Mouse (Mus musculus): ENCODE measurements around the gene Hhat. TPM values are rescaled to one million over a fixed set of nuclear protein-coding genes. Genes with fewer than 3 reads are reported as not detected.

Hhat gene
- total and polyA plus RNA-seq, 3 experiments = 0.39 to 1.0 TPM; not detected in 1

- H3K9ac ChIP-seq (ENCODE audit: control insufficient read depth, low read depth, low read length, poor library complexity, severe bottlenecking) = no peak overlapping the region
- H3K27me3 ChIP-seq (ENCODE audit: control insufficient read depth in 1 of 2, insufficient read depth in 2 of 2, low read length in 2 of 2) = peaks cover 0 to 5% of the 10 kb centered on the region in 2 experiments; a peak in 2 of 4 replicates
- no peaks in the 10 kb centered on the region for H3K4me1 ChIP-seq (ENCODE audit: control insufficient read depth in 1 of 2, insufficient read depth in 2 of 2, low read length in 2 of 2)
- H3K79me2 ChIP-seq (ENCODE audit: control insufficient read depth, insufficient read depth, low read length, poor library complexity) = no peaks in the 10 kb centered on the region
- no peak for DNase-seq (ENCODE audit: low read depth, low spot score)
- H3K27ac ChIP-seq (ENCODE audit: control insufficient read depth, low read depth, low read length) = no peak overlapping the region
- no peaks in the 10 kb centered on the region for H3K9me3 ChIP-seq (replicated peaks; ENCODE audit: insufficient read depth, low read length)
- H3K36me3 ChIP-seq (ENCODE audit: control insufficient read depth in 1 of 2, insufficient read depth in 2 of 2, low read length in 2 of 2) = no peaks in the 10 kb centered on the region
- no peak overlapping the region for H3K4me3 ChIP-seq (ENCODE audit: control insufficient read depth in 1 of 2, insufficient read depth in 1 of 2, low read depth in 2 of 2, low read length in 2 of 2)
- no peak for TF ChIP-seq ELF1 (IDR thresholded peaks at IDR 0.05; ENCODE audit: low read depth, low read length)
- TF ChIP-seq CHD2 (IDR thresholded peaks at IDR 0.05; ENCODE audit: low read length) = no peak
- no peak for TF ChIP-seq NELFE (IDR thresholded peaks at IDR 0.05; ENCODE audit: low read depth, low read length)
- TF ChIP-seq KAT2A (conservative IDR thresholded peaks at IDR 0.05; ENCODE audit: low read depth, low read length) = no peak
- no peak for TF ChIP-seq SIN3A (IDR thresholded peaks at IDR 0.05; ENCODE audit: low read length)
- TF ChIP-seq TCF12 (IDR thresholded peaks at IDR 0.05; ENCODE audit: low read depth, low read length) = no peak
- TF ChIP-seq NRF1 (IDR thresholded peaks at IDR 0.05; ENCODE audit: insufficient read depth, low read depth, low read length, poor library complexity, severe bottlenecking) = no peak
- no peak for TF ChIP-seq USF1 (IDR thresholded peaks at IDR 0.05; ENCODE audit: low read depth, low read length)
- TF ChIP-seq ETS1 (IDR thresholded peaks at IDR 0.05; ENCODE audit: low read depth, low read length) = no peak
- no peak for TF ChIP-seq RCOR1 (IDR thresholded peaks at IDR 0.05; ENCODE audit: low read depth, low read length)
- TF ChIP-seq BHLHE40 (IDR thresholded peaks at IDR 0.05; ENCODE audit: borderline replicate concordance, low read depth, low read length) = no peak
- no peak for TF ChIP-seq RAD21 (IDR thresholded peaks at IDR 0.05; ENCODE audit: low read depth, low read length)
- no peak for TF ChIP-seq MAZ (IDR thresholded peaks at IDR 0.05; ENCODE audit: low read depth, low read length)
- TF ChIP-seq MAFK (IDR thresholded peaks at IDR 0.05; ENCODE audit: borderline replicate concordance, low read depth, low read length) = no peak
- TF ChIP-seq USF2 (IDR thresholded peaks at IDR 0.05; ENCODE audit: borderline replicate concordance in 1 of 2, insufficient read depth in 1 of 2, low read depth in 1 of 2, low read length in 2 of 2) = no peak
- TF ChIP-seq MEF2A (IDR thresholded peaks at IDR 0.05; ENCODE audit: extremely low read depth, insufficient replicate concordance, low read depth, low read length, poor library complexity, severe bottlenecking) = no peak
These were observed 121.0 kb downstream of the Hhat start for GRCm38 (mm10) chr1:192650023-192650422.

- no peak overlapping the region for H3K4me3 ChIP-seq (ENCODE audit: control insufficient read depth in 1 of 2, insufficient read depth in 1 of 2, low read depth in 2 of 2, low read length in 2 of 2)
- DNase-seq (ENCODE audit: low read depth, low spot score) = no peak
- H3K4me1 ChIP-seq (ENCODE audit: control insufficient read depth in 1 of 2, insufficient read depth in 2 of 2, low read length in 2 of 2) = no peaks in the 10 kb centered on the region
- peaks cover 0 to 5% of the 10 kb centered on the region in 2 experiments; a peak in 2 of 4 replicates for H3K27me3 ChIP-seq (ENCODE audit: control insufficient read depth in 1 of 2, insufficient read depth in 2 of 2, low read length in 2 of 2)
- no peaks in the 10 kb centered on the region for H3K36me3 ChIP-seq (ENCODE audit: control insufficient read depth in 1 of 2, insufficient read depth in 2 of 2, low read length in 2 of 2)
- no peaks in the 10 kb centered on the region for H3K79me2 ChIP-seq (ENCODE audit: control insufficient read depth, insufficient read depth, low read length, poor library complexity)
- no peak for TF ChIP-seq TBP (IDR thresholded peaks at IDR 0.05; ENCODE audit: low read depth, low read length)
- TF ChIP-seq SIN3A (IDR thresholded peaks at IDR 0.05; ENCODE audit: low read length) = no peak
- no peak for TF ChIP-seq MEF2A (IDR thresholded peaks at IDR 0.05; ENCODE audit: extremely low read depth, insufficient replicate concordance, low read depth, low read length, poor library complexity, severe bottlenecking)
- TF ChIP-seq POLR2AphosphoS2 (IDR thresholded peaks at IDR 0.05; ENCODE audit: low read length) = no peak
- no peak for TF ChIP-seq ETS1 (IDR thresholded peaks at IDR 0.05; ENCODE audit: low read depth, low read length)
- no peak for TF ChIP-seq ZMIZ1 (IDR thresholded peaks at IDR 0.05; ENCODE audit: low read depth, low read length)
- TF ChIP-seq MYC (IDR thresholded peaks at IDR 0.05; ENCODE audit: low read depth, low read length) = no peak
- TF ChIP-seq TAL1 (IDR thresholded peaks at IDR 0.05; ENCODE audit: low read length) = no peak
- TF ChIP-seq ZC3H11A (IDR thresholded peaks at IDR 0.05; ENCODE audit: low read depth, low read length) = no peak
- no peak for TF ChIP-seq E2F4 (IDR thresholded peaks at IDR 0.05; ENCODE audit: borderline replicate concordance, low read depth, low read length)
- no peak for TF ChIP-seq MAZ (IDR thresholded peaks at IDR 0.05; ENCODE audit: low read depth, low read length)
- TF ChIP-seq NRF1 (IDR thresholded peaks at IDR 0.05; ENCODE audit: insufficient read depth, low read depth, low read length, poor library complexity, severe bottlenecking) = no peak
- no peak for TF ChIP-seq USF1 (IDR thresholded peaks at IDR 0.05; ENCODE audit: low read depth, low read length)
- TF ChIP-seq CTCF (IDR thresholded peaks at IDR 0.05 in 2 of 3, conservative IDR thresholded peaks at IDR 0.05 in 1 of 3; ENCODE audit: control insufficient read depth in 1 of 3, insufficient read depth in 1 of 3, low read depth in 2 of 3, low read length in 3 of 3, poor library complexity in 1 of 3, severe bottlenecking in 1 of 3) = no peak
- no peak for TF ChIP-seq USF2 (IDR thresholded peaks at IDR 0.05; ENCODE audit: borderline replicate concordance in 1 of 2, insufficient read depth in 1 of 2, low read depth in 1 of 2, low read length in 2 of 2)
- TF ChIP-seq GABPA (IDR thresholded peaks at IDR 0.05; ENCODE audit: low read depth, low read length) = no peak
- TF ChIP-seq CHD1 (IDR thresholded peaks at IDR 0.05; ENCODE audit: low read depth, low read length) = no peak
- TF ChIP-seq KAT2A (conservative IDR thresholded peaks at IDR 0.05; ENCODE audit: low read depth, low read length) = no peak
- H3K9me3 ChIP-seq (replicated peaks; ENCODE audit: insufficient read depth, low read length) = no peaks in the 10 kb centered on the region
- H3K27ac ChIP-seq (ENCODE audit: control insufficient read depth, low read depth, low read length) = no peak overlapping the region
- no peak overlapping the region for H3K9ac ChIP-seq (ENCODE audit: control insufficient read depth, low read depth, low read length, poor library complexity, severe bottlenecking)
These were observed 121.8 kb downstream of the Hhat start for GRCm38 (mm10) chr1:192649233-192649632.

All from MEL (cell line).